Mouse (Mus musculus) stomach, embryonic 16.5 days (tissue): ENCODE measurements around the gene Camkmt. TPM values are rescaled to one million over a fixed set of nuclear protein-coding genes. Genes with fewer than 3 reads are reported as not detected.

Experiments
- ATAC-seq: fragments of 200-750 bp; cut with Nextera tagmentation; 2 replicates; pipeline ENCODE4 v1.8.0; 2017; ENCODE audit warnings: moderate number of reproducible peaks, moderate TSS enrichment; ENCODE audit not compliant: insufficient read depth, low FRiP score
- H3K27ac ChIP-seq: fragments of 300-500 bp; sonication (generic); 2 replicates; pipeline ENCODE4 v1.5.1; 2014; ENCODE audit warnings: low read length
- H3K27me3 ChIP-seq: fragments of 300-500 bp; sonication (generic); 2 replicates; pipeline ENCODE4 v1.6.1; 2014; ENCODE audit warnings: low read length, control low read depth, mixed read lengths; ENCODE audit not compliant: control insufficient read depth, insufficient read depth
- H3K36me3 ChIP-seq: fragments of 300-500 bp; sonication (generic); 2 replicates; pipeline ENCODE4 v1.6.1; 2014; ENCODE audit warnings: low read length; ENCODE audit not compliant: control insufficient read depth, insufficient read depth
- H3K4me1 ChIP-seq: fragments of 300-500 bp; sonication (generic); 2 replicates; pipeline ENCODE4 v1.6.1; 2014; ENCODE audit warnings: low read length, control low read depth, mixed read lengths; ENCODE audit not compliant: control insufficient read depth, insufficient read depth
- H3K4me2 ChIP-seq: fragments of 300-500 bp; sonication (generic); 2 replicates; pipeline ENCODE4 v1.6.1; 2014; ENCODE audit warnings: low read depth, low read length, mixed read lengths
- H3K4me3 ChIP-seq: fragments of 300-500 bp; sonication (generic); replicated peaks from 2 replicates; pipeline ENCODE4 v1.5.1; 2014; ENCODE audit warnings: mild to moderate bottlenecking, low read length
- H3K9ac ChIP-seq: fragments of 300-500 bp; sonication (generic); 2 replicates; pipeline ENCODE4 v1.6.1; 2014; ENCODE audit warnings: low read length
- H3K9me3 ChIP-seq: fragments of 300-500 bp; sonication (generic); replicated peaks from 2 replicates; pipeline ENCODE4 v1.6.1; 2016; ENCODE audit warnings: low read length, control low read depth; ENCODE audit not compliant: control insufficient read depth
- WGBS: fragments of 180-500 bp; shearing (Covaris S2); extraction: QIAGEN DNeasy Blood & Tissue Kit; methylation state at CpG from one replicate; pipeline ENCODE4 v1.1.7; 2014; 5-methylcytosine and 5-hydroxymethylcytosine counted together
- polyA plus RNA-seq: library from polyadenylated mRNA; unstranded; fragments of >200 nt; fragmentation: Nextera tagmentation; extraction: Ambion mirVana; gene quantifications from 2 replicates; pipeline ENCODE4 v1.2.1, GENCODE M21; 2015

Camkmt gene
- polyA plus RNA-seq, 1 experiment from 2014 or later = 13.7 TPM

DNA sequence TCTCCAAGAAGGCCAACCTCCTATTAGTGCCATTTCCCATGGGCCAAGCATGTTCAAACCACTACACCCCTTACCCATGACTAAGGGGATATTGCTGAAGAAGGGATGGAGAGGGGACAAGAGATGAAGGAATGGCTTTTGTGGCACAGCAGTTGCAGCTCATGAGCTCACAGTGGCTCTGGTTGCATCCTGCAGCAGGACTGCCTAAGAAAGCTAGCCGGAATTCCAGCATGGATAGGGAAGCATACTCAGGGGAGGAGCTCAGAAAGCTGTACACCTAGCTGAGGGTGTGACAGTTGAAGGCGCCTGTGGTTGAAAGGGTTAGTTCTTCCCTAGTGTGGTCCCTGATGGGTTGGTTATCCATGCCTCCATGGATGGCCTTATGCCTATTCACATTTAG, 78.4 kb downstream of the Camkmt start:
- 92% methylated on average over 2 of the region's 2 CpGs for WGBS
- Histone ChIP-seq H3K9me3 (no peaks in the 10 kb centered on the region), H3K4me3 (no peak overlapping the region), H3K36me3 (no peaks in the 10 kb centered on the region), H3K9ac (no peak overlapping the region), H3K27ac (no peak overlapping the region), H3K4me2 (no peak overlapping the region), H3K27me3 (no peaks in the 10 kb centered on the region), H3K4me1 (no peaks in the 10 kb centered on the region)
- no peak for ATAC-seq

- Histone ChIP-seq H3K4me1 (no peaks in the 10 kb centered on the region), H3K9me3 (no peaks in the 10 kb centered on the region), H3K9ac (no peak overlapping the region), H3K27me3 (no peaks in the 10 kb centered on the region), H3K36me3 (no peaks in the 10 kb centered on the region), H3K27ac (no peak overlapping the region), H3K4me2 (no peak overlapping the region), H3K4me3 (no peak overlapping the region)
- WGBS = 77% methylated on average over 10 of the region's 10 CpGs
- ATAC-seq = no peak
Observed at GRCm38 (mm10) chr17:85170541-85171255, 80.3 kb downstream of the Camkmt start.

GRCm38 (mm10) chr17:85171951-85172350, 81.6 kb downstream of the Camkmt start:
- Histone ChIP-seq H3K4me2 (no peak overlapping the region), H3K4me3 (no peak overlapping the region), H3K4me1 (no peaks in the 10 kb centered on the region), H3K9me3 (no peaks in the 10 kb centered on the region), H3K9ac (no peak overlapping the region), H3K27ac (no peak overlapping the region), H3K36me3 (no peaks in the 10 kb centered on the region), H3K27me3 (no peaks in the 10 kb centered on the region)
- 68% methylated on average over 4 of the region's 4 CpGs for WGBS
- ATAC-seq = no peak

GRCm38 (mm10) chr17:85177231-85177630, 86.9 kb downstream of the Camkmt start:
- 57% methylated on average over 13 of the region's 13 CpGs for WGBS
- H3K4me1 ChIP-seq = no peaks in the 10 kb centered on the region
- H3K9me3 ChIP-seq = no peaks in the 10 kb centered on the region
- no peaks in the 10 kb centered on the region for H3K36me3 ChIP-seq
- ATAC-seq = no peak
- H3K4me3 ChIP-seq = no peak overlapping the region
- H3K27me3 ChIP-seq = no peaks in the 10 kb centered on the region
- no peak overlapping the region for H3K9ac ChIP-seq
- H3K27ac ChIP-seq = no peak overlapping the region
- no peak overlapping the region for H3K4me2 ChIP-seq

GRCm38 (mm10) chr17:85180471-85181060, 90.2 kb downstream of the Camkmt start:
- Histone ChIP-seq H3K36me3 (no peaks in the 10 kb centered on the region), H3K9ac (no peak overlapping the region), H3K27me3 (no peaks in the 10 kb centered on the region), H3K27ac (no peak overlapping the region), H3K4me3 (no peak overlapping the region), H3K4me1 (no peaks in the 10 kb centered on the region), H3K9me3 (no peaks in the 10 kb centered on the region), H3K4me2 (no peak overlapping the region)
- whole genome bisulfite sequencing = 52% methylated on average over 14 of the region's 14 CpGs
- no peak for ATAC-seq

DNA sequence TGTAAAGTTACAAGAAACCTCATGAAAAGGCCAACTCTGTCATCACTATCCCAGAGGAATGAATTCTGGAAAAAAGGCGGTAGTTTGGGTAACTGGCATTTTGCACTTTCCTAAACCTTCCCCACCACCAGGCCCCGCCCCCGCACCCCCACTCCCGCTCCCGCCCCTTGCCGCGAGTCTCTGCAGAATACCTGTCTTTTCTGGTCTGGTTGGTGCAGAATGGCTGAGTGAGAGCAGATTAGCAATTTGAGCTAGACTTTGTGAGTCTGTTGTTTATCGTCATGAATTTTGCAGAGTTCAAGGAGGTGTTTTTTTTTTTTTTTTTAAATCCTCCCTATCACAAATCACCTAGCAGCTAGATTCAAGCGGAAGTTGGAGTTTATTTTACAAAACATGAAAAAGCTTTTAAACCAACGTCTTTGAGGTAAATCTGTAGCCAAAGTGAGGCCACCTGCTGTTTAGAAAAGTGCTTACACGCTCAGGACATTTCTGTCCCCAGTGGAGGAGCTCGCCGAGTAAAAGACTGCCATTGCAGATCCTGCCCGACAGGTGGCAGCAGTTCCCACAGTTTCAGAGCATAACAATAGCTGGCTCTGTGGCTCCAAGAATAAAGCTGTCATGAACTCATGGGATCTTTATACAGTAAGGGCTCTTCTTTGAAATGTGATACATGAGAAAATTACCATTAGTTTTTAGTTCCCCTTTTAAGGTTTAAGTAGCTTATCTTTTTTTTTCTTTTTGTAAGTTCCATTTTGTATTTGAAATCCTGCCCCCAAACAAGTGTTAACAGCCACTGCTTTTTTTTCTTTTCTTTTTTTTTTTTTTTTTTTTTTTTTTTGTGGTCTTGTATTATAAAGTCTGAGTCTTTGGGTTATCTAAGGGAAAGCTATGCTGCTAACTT, 99.1 kb downstream of the Camkmt start:
- Histone ChIP-seq H3K27me3 (no peaks in the 10 kb centered on the region), H3K4me2 (peak overlapping the region; percentile 45; the same call in 1 of the 2 replicates), H3K9ac (no peak overlapping the region), H3K4me1 (no peaks in the 10 kb centered on the region; the same call in 1 of the 2 replicates), H3K4me3 (peak overlapping the region; percentile 21; the same call in 1 of the 2 replicates), H3K27ac (no peak overlapping the region), H3K9me3 (no peaks in the 10 kb centered on the region), H3K36me3 (no peaks in the 10 kb centered on the region)
- peak; percentile 62; the same call in 1 of the 2 replicates for ATAC-seq
- WGBS = 3% methylated on average over 14 of the region's 14 CpGs

- Histone ChIP-seq H3K9me3 (no peaks in the 10 kb centered on the region), H3K9ac (no peak overlapping the region), H3K4me3 (no peak overlapping the region), H3K4me2 (no peak overlapping the region), H3K27me3 (no peaks in the 10 kb centered on the region), H3K4me1 (no peaks in the 10 kb centered on the region; the same call in 1 of the 2 replicates), H3K36me3 (no peaks in the 10 kb centered on the region), H3K27ac (no peak overlapping the region)
- ATAC-seq = no peak
- 35% methylated on average over 7 of the region's 7 CpGs for WGBS
Observed at GRCm38 (mm10) chr17:85190128-85190435, 99.7 kb downstream of the Camkmt start.

GRCm38 (mm10) chr17:85193294-85193693, 102.9 kb downstream of the Camkmt start:
- no peaks in the 10 kb centered on the region for H3K27me3 ChIP-seq
- no peak overlapping the region for H3K4me3 ChIP-seq
- H3K27ac ChIP-seq = no peak overlapping the region
- no peaks in the 10 kb centered on the region for H3K9me3 ChIP-seq
- H3K9ac ChIP-seq = no peak overlapping the region
- H3K36me3 ChIP-seq = no peaks in the 10 kb centered on the region
- H3K4me2 ChIP-seq = no peak overlapping the region
- ATAC-seq = no peak
- H3K4me1 ChIP-seq = no peaks in the 10 kb centered on the region; the same call in 1 of the 2 replicates
- 75% methylated on average over 11 of the region's 11 CpGs for WGBS

GRCm38 (mm10) chr17:85198781-85199180, 108.4 kb downstream of the Camkmt start:
- Histone ChIP-seq H3K27me3 (no peaks in the 10 kb centered on the region), H3K4me3 (no peak overlapping the region), H3K27ac (no peak overlapping the region), H3K36me3 (no peaks in the 10 kb centered on the region), H3K4me1 (no peaks in the 10 kb centered on the region), H3K4me2 (no peak overlapping the region), H3K9me3 (no peaks in the 10 kb centered on the region), H3K9ac (no peak overlapping the region)
- WGBS = 85% methylated on average over 15 of the region's 15 CpGs
- ATAC-seq = no peak
